Mouse (Mus musculus) heart, adult 2 months (tissue): ENCODE results near the gene Selenof.

Experiments
- CTCF ChIP-seq: fragments of 200-600 bp; IDR thresholded peaks from 2 replicates; pipeline ENCODE4 v1.8.1; 2022; ENCODE audit warnings: antibody characterized with exemption, mild to moderate bottlenecking, moderate library complexity
- EP300 ChIP-seq: fragments of 200-500 bp; IDR thresholded peaks from 2 replicates; pipeline ENCODE4 v1.6.1; 2011; ENCODE audit warnings: low read depth, low read length, control low read depth; ENCODE audit not compliant: insufficient read depth
- POLR2A ChIP-seq: fragments of 200-500 bp; IDR thresholded peaks from 2 replicates; pipeline ENCODE4 v1.6.1; 2011; ENCODE audit warnings: mild to moderate bottlenecking, low read depth, low read length, control low read depth; ENCODE audit not compliant: insufficient read depth

- TF ChIP-seq CTCF (no peak), POLR2A (no peak), EP300 (no peak)
Measured at GRCm38 (mm10) chr3:144568861-144569361, 1.2 kb upstream of the Selenof start.
